Mouse (Mus musculus) CH12.LX (cell line): ENCODE data around the gene Ntsr1. TPM values are rescaled to one million over a fixed set of nuclear protein-coding genes. Genes with fewer than 3 reads are reported as not detected.

Source experiments
- DNase-seq: peaks from one replicate; pipeline ENCODE4 v3.0.0-alpha.2; 2013; ENCODE audit errors: extremely low read depth
- H3K27ac ChIP-seq: 2 replicates; pipeline ENCODE4 v1.5.1; 2012; ENCODE audit warnings: low read depth, mild to moderate bottlenecking, control low read depth, moderate library complexity; ENCODE audit not compliant: insufficient read depth
- H3K27me3 ChIP-seq: replicated peaks from 2 replicates; pipeline ENCODE3; 2012; ENCODE audit warnings: inconsistent platforms
- H3K36me3 ChIP-seq, 2 experiments: replicated peaks in 1 of 2; 2 replicates each; pipeline versions ENCODE3 to v1.6.1; 2012; ENCODE audit warnings: inconsistent platforms in 1 of 2, low read length in 1 of 2, mild to moderate bottlenecking in 1 of 2, mixed read lengths in 1 of 2, moderate library complexity in 1 of 2; ENCODE audit not compliant: control insufficient read depth in 1 of 2, insufficient read depth in 1 of 2
- H3K4me1 ChIP-seq, 2 experiments: 2 replicates each; pipeline ENCODE4 v1.6.1; 2012; ENCODE audit warnings: inconsistent platforms in 1 of 2, moderate library complexity in 1 of 2; ENCODE audit not compliant: insufficient read depth in 2 of 2, control insufficient read depth in 1 of 2
- H3K4me2 ChIP-seq: 2 replicates; pipeline ENCODE4 v1.6.1; 2012; ENCODE audit warnings: low read depth, mild to moderate bottlenecking, control low read depth; ENCODE audit not compliant: poor library complexity, insufficient read depth, severe bottlenecking
- H3K4me3 ChIP-seq, 3 experiments: fragments of 150-350 bp in 1 of 3; sonication (generic) in 1 of 3; replicated peaks in 1 of 3; 2 replicates each; pipeline versions ENCODE3 to v1.5.1; 2011 to 2012; ENCODE audit warnings: low read depth in 2 of 3, low read length in 2 of 3, mild to moderate bottlenecking in 2 of 3, moderate library complexity in 2 of 3, control low read depth in 1 of 3, improper control_type of control experiment in 1 of 3, inconsistent platforms in 1 of 3, mixed read lengths in 1 of 3; ENCODE audit not compliant: poor library complexity in 1 of 3
- H3K79me2 ChIP-seq: replicated peaks from 2 replicates; pipeline ENCODE4 v1.6.1; 2012; ENCODE audit warnings: mild to moderate bottlenecking, moderate library complexity; ENCODE audit not compliant: control insufficient read depth, poor library complexity, insufficient read depth, severe bottlenecking; ENCODE audit errors: extremely low read depth
- H3K9ac ChIP-seq: 2 replicates; pipeline ENCODE4 v1.6.1; 2012; ENCODE audit warnings: low read depth, mild to moderate bottlenecking, control low read depth, moderate library complexity; ENCODE audit not compliant: insufficient read depth
- H3K9me3 ChIP-seq: replicated peaks from 2 replicates; pipeline ENCODE3; 2012; ENCODE audit warnings: low read length, inconsistent platforms, mixed read lengths
- ELF1 ChIP-seq: IDR thresholded peaks from 2 replicates; pipeline ENCODE4 v1.6.1; 2014; ENCODE audit warnings: low read depth, mild to moderate bottlenecking, inconsistent platforms, low read length, improper control_type of control experiment
- EP300 ChIP-seq: IDR thresholded peaks from 2 replicates; pipeline ENCODE4 v1.6.1; 2011; ENCODE audit warnings: low read length, improper control_type of control experiment
- MAFK ChIP-seq: IDR thresholded peaks from 2 replicates; pipeline ENCODE4 v1.6.1; 2011; ENCODE audit warnings: low read length, improper control_type of control experiment; ENCODE audit not compliant: insufficient replicate concordance
- MAZ ChIP-seq: IDR thresholded peaks from 2 replicates; pipeline ENCODE4 v1.6.1; 2012; ENCODE audit warnings: low read depth, mild to moderate bottlenecking, inconsistent platforms, low read length, improper control_type of control experiment, moderate library complexity
- MXI1 ChIP-seq: IDR thresholded peaks from 2 replicates; pipeline ENCODE4 v1.6.1; 2011; ENCODE audit warnings: mild to moderate bottlenecking, low read depth, low read length, improper control_type of control experiment
- NELFE ChIP-seq: IDR thresholded peaks from 2 replicates; pipeline ENCODE4 v1.6.1; 2011; ENCODE audit warnings: low read depth, low read length, improper control_type of control experiment
- PAX5 ChIP-seq: IDR thresholded peaks from 2 replicates; pipeline ENCODE4 v1.6.1; 2012; ENCODE audit warnings: low read length, inconsistent platforms, mixed read lengths
- POLR2A ChIP-seq: IDR thresholded peaks from 2 replicates; pipeline ENCODE4 v1.6.1; 2011; ENCODE audit warnings: low read depth, mild to moderate bottlenecking, improper control_type of control experiment, low read length
- SMC3 ChIP-seq: IDR thresholded peaks from 2 replicates; pipeline ENCODE4 v1.6.1; 2011; ENCODE audit warnings: low read depth, low read length, improper control_type of control experiment
- USF1 ChIP-seq: IDR thresholded peaks from 2 replicates; pipeline ENCODE4 v1.6.1; 2014; ENCODE audit warnings: low read depth, mild to moderate bottlenecking, inconsistent platforms, low read length, improper control_type of control experiment
- USF2 ChIP-seq: conservative IDR thresholded peaks from 2 replicates; pipeline ENCODE4 v1.6.1; 2011; ENCODE audit warnings: low read depth, low read length, improper control_type of control experiment
- ZC3H11A ChIP-seq: IDR thresholded peaks from 2 replicates; pipeline ENCODE4 v1.6.1; 2012; ENCODE audit warnings: low read depth, mild to moderate bottlenecking, inconsistent platforms, low read length, improper control_type of control experiment
- ZMIZ1 ChIP-seq: IDR thresholded peaks from 2 replicates; pipeline ENCODE4 v1.6.1; 2012; ENCODE audit warnings: low read depth, mild to moderate bottlenecking, inconsistent platforms, low read length, improper control_type of control experiment
- dilution Hi-C: fragments of 300-500 bp; cut with MboI; formaldehyde crosslinking; loops from 2 replicates; pipeline ENCODE4 v1.14.3; 2020; ENCODE audit warnings: low sequenced_read_pairs; ENCODE audit not compliant: extremely low pct_unique_long_range_greater_than_20kb, extremely low pct_ligation_motif_present
- in situ Hi-C: fragments of 300-500 bp; cut with MboI; formaldehyde crosslinking; loops from 3 replicates; pipeline ENCODE4 v1.14.3; 2019; ENCODE audit warnings: low sequenced_read_pairs, low pct_ligation_motif_present, low pct_unique_long_range_greater_than_20kb, mixed read lengths
- polyA plus RNA-seq: library from polyadenylated mRNA; unstranded; fragments of >175 nt; gene quantifications from 2 replicates; pipeline ENCODE4 v1.2.1, GENCODE M21; 2012; ENCODE audit warnings: low read depth; ENCODE audit not compliant: insufficient read length
- total RNA-seq, 2 experiments: library from RNA; depleted of rRNA; stranded (reverse); fragments of 300-350 nt in 1 of 2; fragments of >200 nt in 1 of 2; gene quantifications; 2 replicates each; pipeline ENCODE4 v1.2.3; 2012 to 2014

Gene Ntsr1
- total and polyA plus RNA-seq, 3 experiments, result not detected

GRCm38 (mm10) chr2:180495906-180496305 lies 3.9 kb upstream of the Ntsr1 start:
- peaks cover 35% of the 10 kb centered on the region for H3K27me3 ChIP-seq

GRCm38 (mm10) chr2:180500726-180501125 lies 950 bp downstream of the Ntsr1 start:
- no peak overlapping the region for H3K27ac ChIP-seq
- no peak overlapping the region for H3K9ac ChIP-seq
- dilution Hi-C loops (no loop called here), in situ Hi-C loops (no loop called here)
- no peaks in the 10 kb centered on the region for H3K9me3 ChIP-seq
- H3K4me2 ChIP-seq, result no peak overlapping the region
- no peak for DNase-seq
- TF ChIP-seq MAZ (no peak), ELF1 (no peak), SMC3 (no peak), USF1 (no peak), EP300 (no peak), NELFE (no peak), MAFK (no peak), ZMIZ1 (no peak)
- H3K36me3 ChIP-seq, result no peaks in the 10 kb centered on the region
- no peaks in the 10 kb centered on the region for H3K79me2 ChIP-seq
- peaks cover 6 to 7% of the 10 kb centered on the region in 2 experiments; a peak in 3 of 4 replicates for H3K4me1 ChIP-seq
- peaks cover 39% of the 10 kb centered on the region for H3K27me3 ChIP-seq
- no peak overlapping the region for H3K4me3 ChIP-seq

More at GRCm38 (mm10) chr2:180495906-180496305, 3.9 kb upstream of the Ntsr1 start:
- in situ Hi-C loops (no loop called here), dilution Hi-C loops (no loop called here)
- Histone ChIP-seq H3K4me3 (no peak overlapping the region), H3K79me2 (no peaks in the 10 kb centered on the region), H3K27ac (no peak overlapping the region), H3K4me1 (peaks cover 6 to 7% of the 10 kb centered on the region in 2 experiments; a peak in 3 of 4 replicates), H3K36me3 (no peaks in the 10 kb centered on the region), H3K4me2 (no peak overlapping the region), H3K9me3 (no peaks in the 10 kb centered on the region), H3K9ac (no peak overlapping the region)
- no peak for DNase-seq
- TF ChIP-seq PAX5, result no peak
- no peak for TF ChIP-seq USF2
- no peak for TF ChIP-seq ZC3H11A

- Histone ChIP-seq H3K79me2 (no peaks in the 10 kb centered on the region), H3K27me3 (peaks cover 37% of the 10 kb centered on the region), H3K4me3 (no peak overlapping the region), H3K36me3 (no peaks in the 10 kb centered on the region), H3K4me2 (no peak overlapping the region), H3K27ac (no peak overlapping the region), H3K4me1 (peaks cover 6 to 7% of the 10 kb centered on the region in 2 experiments; a peak in 3 of 4 replicates), H3K9ac (no peak overlapping the region), H3K9me3 (no peaks in the 10 kb centered on the region)
- in situ Hi-C loops (no loop called here), dilution Hi-C loops (no loop called here)
- TF ChIP-seq MXI1, result no peak
- TF ChIP-seq POLR2A, result no peak
- DNase-seq, result no peak
Measured at GRCm38 (mm10) chr2:180501217-180501967, 1.6 kb downstream of the Ntsr1 start.
